Mouse (Mus musculus): ENCODE measurements at regions not wholly inside any gene's neighbourhood (a gene's known extent, or its start where the extent isn't known, plus 50 kb on each side); places are given as distances from the start of the nearest gene placed in this dataset.

DNA sequence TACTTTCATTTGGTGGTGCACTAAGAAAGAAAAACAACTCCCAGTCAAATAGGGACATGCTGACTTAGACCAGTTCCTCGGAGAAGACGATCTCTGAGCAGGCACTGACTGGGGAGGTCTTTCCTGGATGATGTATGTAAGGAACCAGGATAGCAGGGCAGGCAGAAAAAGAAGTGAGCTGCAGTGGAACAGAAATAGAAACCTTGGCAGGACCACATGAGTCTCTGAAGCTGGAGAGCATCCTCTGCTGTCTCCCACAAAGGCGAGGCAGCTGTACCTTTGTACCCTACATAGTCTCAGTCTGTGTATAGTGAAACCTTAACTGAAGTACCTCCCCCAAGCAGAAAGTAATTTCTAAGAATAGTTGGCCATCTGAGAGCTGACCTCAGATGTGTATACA is 104.4 kb upstream of the Gm37988 start:
- ATAC-seq (ENCODE audit: low FRiP score) (no peak), DNase-seq (ENCODE audit: low spot score) (no peak)
- 93% methylated on average over 3 of the region's 3 CpGs for WGBS
- Histone ChIP-seq H3K9ac (replicated peaks; ENCODE audit: low read length, poor library complexity, severe bottlenecking) (no peak overlapping the region), H3K4me2 (ENCODE audit: low read depth, low read length, poor library complexity, severe bottlenecking) (no peak overlapping the region), H3K4me1 (ENCODE audit: insufficient read depth, low read length) (no peaks in the 10 kb centered on the region), H3K36me3 (ENCODE audit: insufficient read depth, low read length) (no peaks in the 10 kb centered on the region), H3K27ac (ENCODE audit: low read depth, low read length) (no peak overlapping the region), H3K9me3 (ENCODE audit: low read length) (no peaks in the 10 kb centered on the region), H3K27me3 (ENCODE audit: insufficient read depth, low read length) (no peaks in the 10 kb centered on the region), H3K4me3 (ENCODE audit: low read depth, low read length) (no peak overlapping the region)
- no peak for TF ChIP-seq CTCF (IDR thresholded peaks at IDR 0.05)

DNA sequence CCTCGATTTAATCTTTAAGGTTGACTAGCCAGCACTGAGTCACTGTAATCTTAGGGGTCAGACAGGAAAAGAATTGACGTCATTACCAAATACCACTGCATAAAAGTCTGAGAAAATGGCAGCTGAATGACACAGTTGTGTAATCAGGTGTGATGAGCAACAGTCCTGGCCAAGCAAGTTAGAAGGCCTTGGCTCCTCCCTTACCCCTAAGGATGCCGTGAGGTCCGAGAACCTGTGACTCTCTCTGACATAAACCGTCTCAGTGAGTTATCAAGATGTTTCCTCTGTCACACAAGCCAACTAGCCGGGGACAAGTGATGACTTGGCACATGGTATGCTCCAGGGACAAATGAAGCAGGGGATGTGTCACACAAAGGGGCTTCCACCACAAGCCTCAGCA is 101.5 kb upstream of the Gm37988 start:
- no peaks in the 10 kb centered on the region for H3K4me1 ChIP-seq (ENCODE audit: insufficient read depth, low read length)
- ATAC-seq (ENCODE audit: low FRiP score), result no peak
- no peaks in the 10 kb centered on the region for H3K27me3 ChIP-seq (ENCODE audit: insufficient read depth, low read length)
- H3K4me3 ChIP-seq (ENCODE audit: low read depth, low read length), result no peak overlapping the region
- WGBS, result 88% methylated on average over 6 of the region's 6 CpGs
- H3K36me3 ChIP-seq (ENCODE audit: insufficient read depth, low read length), result no peaks in the 10 kb centered on the region
- H3K27ac ChIP-seq (ENCODE audit: low read depth, low read length), result no peak overlapping the region
- no peak for DNase-seq (ENCODE audit: low spot score)
- H3K9ac ChIP-seq (replicated peaks; ENCODE audit: low read length, poor library complexity, severe bottlenecking), result no peak overlapping the region
- H3K4me2 ChIP-seq (ENCODE audit: low read depth, low read length, poor library complexity, severe bottlenecking), result no peak overlapping the region
- no peak for TF ChIP-seq CTCF (IDR thresholded peaks at IDR 0.05)
- H3K9me3 ChIP-seq (ENCODE audit: low read length), result no peaks in the 10 kb centered on the region

DNA sequence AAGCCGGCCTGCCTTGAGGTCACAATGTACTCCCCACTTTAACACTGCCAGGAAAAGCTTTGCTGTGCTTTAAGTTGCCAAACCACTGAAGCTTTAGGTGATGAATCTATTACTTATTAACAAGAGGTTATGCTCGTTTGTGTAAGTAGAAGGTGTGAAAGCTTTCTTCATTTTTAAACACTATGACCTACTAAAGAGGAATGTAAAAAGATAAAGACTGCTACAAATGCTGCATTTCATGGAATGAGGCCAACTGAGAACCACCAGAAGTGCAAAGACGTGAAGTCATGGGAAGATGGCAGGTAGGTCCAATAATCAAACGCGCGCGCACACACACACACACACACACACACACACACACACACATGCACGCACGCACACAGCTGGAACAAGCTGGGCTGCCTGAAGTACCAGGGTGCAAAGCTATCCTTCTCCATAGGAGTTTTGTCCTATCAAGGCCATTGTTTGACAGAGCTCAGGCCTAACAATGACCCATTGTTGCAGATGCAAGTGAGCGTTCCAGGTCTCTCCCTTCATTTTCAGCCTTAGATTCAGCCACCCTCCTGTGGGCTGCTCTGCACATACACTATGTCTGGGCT is 85.3 kb upstream of the Gm37988 start:
- Histone ChIP-seq H3K4me1 (ENCODE audit: insufficient read depth, low read length) (no peaks in the 10 kb centered on the region), H3K4me2 (ENCODE audit: low read depth, low read length, poor library complexity, severe bottlenecking) (no peak overlapping the region), H3K27me3 (ENCODE audit: insufficient read depth, low read length) (no peaks in the 10 kb centered on the region), H3K9me3 (ENCODE audit: low read length) (no peaks in the 10 kb centered on the region), H3K4me3 (ENCODE audit: low read depth, low read length) (no peak overlapping the region), H3K27ac (ENCODE audit: low read depth, low read length) (no peak overlapping the region), H3K9ac (replicated peaks; ENCODE audit: low read length, poor library complexity, severe bottlenecking) (no peak overlapping the region), H3K36me3 (ENCODE audit: insufficient read depth, low read length) (no peaks in the 10 kb centered on the region)
- DNase-seq (ENCODE audit: low spot score), result no peak
- ATAC-seq (ENCODE audit: low FRiP score), result no peak
- no peak for TF ChIP-seq CTCF (IDR thresholded peaks at IDR 0.05)
- 85% methylated on average over 10 of the region's 10 CpGs for WGBS

Measured in midbrain, postnatal 0 days (tissue).